Mouse (Mus musculus) T-cell, adult 2 months (primary cell): ENCODE data around the gene Agap2.
"Not testable (repeated sequence)": the region's sequence is repeated elsewhere in the genome, so short reads cannot be mapped to it uniquely, and the experiment has no call there.

Experiments
- DNase-seq: peaks from one replicate; pipeline ENCODE4 v3.0.0; 2022; ENCODE audit warnings: low spot score

Gene Agap2

GRCm38 (mm10) chr10:127101151-127101550, 26.1 kb downstream of the Agap2 start:
- no peak for DNase-seq

GRCm38 (mm10) chr10:127103631-127104030, 28.5 kb downstream of the Agap2 start:
- DNase-seq, result no peak

- DNase-seq, result peak; percentile 60
Observed at GRCm38 (mm10) chr10:127107563-127108261, 32.6 kb downstream of the Agap2 start.

- no peak for DNase-seq
Observed at GRCm38 (mm10) chr10:127108262-127108583, 33.1 kb downstream of the Agap2 start.

GRCm38 (mm10) chr10:127111001-127111887, 36.2 kb downstream of the Agap2 start:
- DNase-seq, result peak; percentile 30

GRCm38 (mm10) chr10:127114408-127114807, 39.3 kb downstream of the Agap2 start:
- DNase-seq, result no peak

GRCm38 (mm10) chr10:127115068-127115467, 40.0 kb downstream of the Agap2 start:
- DNase-seq, result no peak

- DNase-seq, result no peak
Observed at GRCm38 (mm10) chr10:127118470-127118869, 43.4 kb downstream of the Agap2 start.

- no peak for DNase-seq
Observed at GRCm38 (mm10) chr10:127119229-127119628, 44.1 kb downstream of the Agap2 start.

GRCm38 (mm10) chr10:127120301-127121065, 45.4 kb downstream of the Agap2 start:
- DNase-seq, result no peak

GRCm38 (mm10) chr10:127121066-127121477, 46.0 kb downstream of the Agap2 start, which contains the start of gene Os9:
TSS of gene Os9 (minus strand) at chr10:127121131.
- DNase-seq, result peak; percentile 96

GRCm38 (mm10) chr10:127122018-127122417, 46.9 kb downstream of the Agap2 start:
- no peak for DNase-seq

- no peak for DNase-seq
Observed at GRCm38 (mm10) chr10:127122784-127123435, 47.8 kb downstream of the Agap2 start.

GRCm38 (mm10) chr10:127123436-127123805, 48.3 kb downstream of the Agap2 start:
- peak; percentile 73 for DNase-seq

- peak; percentile 77 for DNase-seq
Observed at GRCm38 (mm10) chr10:127125210-127126001, 50.3 kb downstream of the Agap2 start.

- no peak for DNase-seq
Observed at GRCm38 (mm10) chr10:127126579-127126978, 51.5 kb downstream of the Agap2 start.

- DNase-seq, result no peak
Observed at GRCm38 (mm10) chr10:127127711-127128279, 52.7 kb downstream of the Agap2 start.

- no peak for DNase-seq
Observed at GRCm38 (mm10) chr10:127129431-127129830, 54.3 kb downstream of the Agap2 start.

GRCm38 (mm10) chr10:127132469-127132868, 57.4 kb downstream of the Agap2 start:
- DNase-seq, result no peak

GRCm38 (mm10) chr10:127134394-127135035, 59.4 kb downstream of the Agap2 start:
- not testable (repeated sequence) for DNase-seq
